Mouse (Mus musculus): ENCODE measurements around the gene Tanc1. TPM values are rescaled to one million over a fixed set of nuclear protein-coding genes. Genes with fewer than 3 reads are reported as not detected.

The Tanc1 gene
- polyA plus RNA-seq, 1 experiment: 7.2 TPM

GRCm38 (mm10) chr2:59625416-59625815, 13.6 kb downstream of the Tanc1 start:
- Histone ChIP-seq H3K36me3 (ENCODE audit: control insufficient read depth, insufficient read depth, low read length) (no peaks in the 10 kb centered on the region), H3K4me1 (ENCODE audit: control insufficient read depth, insufficient read depth, insufficient read length, low read length) (peaks cover 14% of the 10 kb centered on the region), H3K4me3 (ENCODE audit: low read depth, low read length) (no peak overlapping the region), H3K27me3 (ENCODE audit: control insufficient read depth, insufficient read depth, low read length) (no peaks in the 10 kb centered on the region), H3K27ac (ENCODE audit: insufficient read depth, low read depth, low read length) (no peak overlapping the region)
- WGBS: 88% methylated on average over 2 of the region's 2 CpGs
- TF ChIP-seq POLR2A (IDR thresholded peaks at IDR 0.05; ENCODE audit: low read depth, low read length) (no peak), CTCF (IDR thresholded peaks at IDR 0.05; ENCODE audit: extremely low read depth, insufficient read length, insufficient replicate concordance, low read depth, low read length) (no peak)

GRCm38 (mm10) chr2:59625927-59626326, 14.1 kb downstream of the Tanc1 start:
- 88% methylated on average over 8 of the region's 8 CpGs for WGBS
- H3K27ac ChIP-seq (ENCODE audit: insufficient read depth, low read depth, low read length): no peak overlapping the region
- no peak overlapping the region for H3K4me3 ChIP-seq (ENCODE audit: low read depth, low read length)
- TF ChIP-seq POLR2A (IDR thresholded peaks at IDR 0.05; ENCODE audit: low read depth, low read length) (no peak), CTCF (IDR thresholded peaks at IDR 0.05; ENCODE audit: extremely low read depth, insufficient read length, insufficient replicate concordance, low read depth, low read length) (no peak)
- H3K4me1 ChIP-seq (ENCODE audit: control insufficient read depth, insufficient read depth, insufficient read length, low read length): peaks cover 14% of the 10 kb centered on the region
- no peaks in the 10 kb centered on the region for H3K27me3 ChIP-seq (ENCODE audit: control insufficient read depth, insufficient read depth, low read length)
- no peaks in the 10 kb centered on the region for H3K36me3 ChIP-seq (ENCODE audit: control insufficient read depth, insufficient read depth, low read length)

- Histone ChIP-seq H3K4me3 (ENCODE audit: low read depth, low read length) (no peak overlapping the region), H3K36me3 (ENCODE audit: control insufficient read depth, insufficient read depth, low read length) (no peaks in the 10 kb centered on the region), H3K27ac (ENCODE audit: insufficient read depth, low read depth, low read length) (no peak overlapping the region), H3K27me3 (ENCODE audit: control insufficient read depth, insufficient read depth, low read length) (no peaks in the 10 kb centered on the region), H3K4me1 (ENCODE audit: control insufficient read depth, insufficient read depth, insufficient read length, low read length) (peaks cover 14% of the 10 kb centered on the region)
- 78% methylated on average over 3 of the region's 3 CpGs for WGBS
- TF ChIP-seq CTCF (IDR thresholded peaks at IDR 0.05; ENCODE audit: extremely low read depth, insufficient read length, insufficient replicate concordance, low read depth, low read length): no peak
- no peak for TF ChIP-seq POLR2A (IDR thresholded peaks at IDR 0.05; ENCODE audit: low read depth, low read length)
Measured at GRCm38 (mm10) chr2:59626422-59626821, 14.6 kb downstream of the Tanc1 start.

GRCm38 (mm10) chr2:59627502-59627901, 15.7 kb downstream of the Tanc1 start:
- 49% methylated on average over 1 of the region's 1 CpGs for WGBS
- H3K27ac ChIP-seq (ENCODE audit: insufficient read depth, low read depth, low read length): no peak overlapping the region
- no peak overlapping the region for H3K4me3 ChIP-seq (ENCODE audit: low read depth, low read length)
- peaks cover 14% of the 10 kb centered on the region for H3K4me1 ChIP-seq (ENCODE audit: control insufficient read depth, insufficient read depth, insufficient read length, low read length)
- no peaks in the 10 kb centered on the region for H3K36me3 ChIP-seq (ENCODE audit: control insufficient read depth, insufficient read depth, low read length)
- H3K27me3 ChIP-seq (ENCODE audit: control insufficient read depth, insufficient read depth, low read length): no peaks in the 10 kb centered on the region
- TF ChIP-seq POLR2A (IDR thresholded peaks at IDR 0.05; ENCODE audit: low read depth, low read length) (no peak), CTCF (IDR thresholded peaks at IDR 0.05; ENCODE audit: extremely low read depth, insufficient read length, insufficient replicate concordance, low read depth, low read length) (no peak)

GRCm38 (mm10) chr2:59628057-59628901, 16.4 kb downstream of the Tanc1 start:
- Histone ChIP-seq H3K4me3 (ENCODE audit: low read depth, low read length) (no peak overlapping the region), H3K4me1 (ENCODE audit: control insufficient read depth, insufficient read depth, insufficient read length, low read length) (peaks cover 14% of the 10 kb centered on the region), H3K36me3 (ENCODE audit: control insufficient read depth, insufficient read depth, low read length) (no peaks in the 10 kb centered on the region), H3K27ac (ENCODE audit: insufficient read depth, low read depth, low read length) (no peak overlapping the region), H3K27me3 (ENCODE audit: control insufficient read depth, insufficient read depth, low read length) (no peaks in the 10 kb centered on the region)
- TF ChIP-seq CTCF (IDR thresholded peaks at IDR 0.05; ENCODE audit: extremely low read depth, insufficient read length, insufficient replicate concordance, low read depth, low read length): no peak
- no peak for TF ChIP-seq POLR2A (IDR thresholded peaks at IDR 0.05; ENCODE audit: low read depth, low read length)
- WGBS: 55% methylated on average over 17 of the region's 17 CpGs

GRCm38 (mm10) chr2:59629829-59630228, 18.0 kb downstream of the Tanc1 start:
- H3K4me3 ChIP-seq (ENCODE audit: low read depth, low read length): no peak overlapping the region
- no peaks in the 10 kb centered on the region for H3K27me3 ChIP-seq (ENCODE audit: control insufficient read depth, insufficient read depth, low read length)
- TF ChIP-seq POLR2A (IDR thresholded peaks at IDR 0.05; ENCODE audit: low read depth, low read length) (no peak), CTCF (IDR thresholded peaks at IDR 0.05; ENCODE audit: extremely low read depth, insufficient read length, insufficient replicate concordance, low read depth, low read length) (no peak)
- H3K27ac ChIP-seq (ENCODE audit: insufficient read depth, low read depth, low read length): no peak overlapping the region
- H3K36me3 ChIP-seq (ENCODE audit: control insufficient read depth, insufficient read depth, low read length): no peaks in the 10 kb centered on the region
- H3K4me1 ChIP-seq (ENCODE audit: control insufficient read depth, insufficient read depth, insufficient read length, low read length): peaks cover 14% of the 10 kb centered on the region
- 50% methylated on average over 4 of the region's 4 CpGs for WGBS

- H3K27me3 ChIP-seq (ENCODE audit: control insufficient read depth, insufficient read depth, low read length): no peaks in the 10 kb centered on the region
- 47% methylated on average over 5 of the region's 5 CpGs for WGBS
- H3K27ac ChIP-seq (ENCODE audit: insufficient read depth, low read depth, low read length): no peak overlapping the region
- TF ChIP-seq CTCF (IDR thresholded peaks at IDR 0.05; ENCODE audit: extremely low read depth, insufficient read length, insufficient replicate concordance, low read depth, low read length): no peak
- TF ChIP-seq POLR2A (IDR thresholded peaks at IDR 0.05; ENCODE audit: low read depth, low read length): no peak
- H3K4me3 ChIP-seq (ENCODE audit: low read depth, low read length): no peak overlapping the region
- no peaks in the 10 kb centered on the region for H3K36me3 ChIP-seq (ENCODE audit: control insufficient read depth, insufficient read depth, low read length)
- peaks cover 14% of the 10 kb centered on the region for H3K4me1 ChIP-seq (ENCODE audit: control insufficient read depth, insufficient read depth, insufficient read length, low read length)
Measured at GRCm38 (mm10) chr2:59631406-59631805, 19.6 kb downstream of the Tanc1 start.

Data from small intestine, adult 2 months (tissue).